Mouse (Mus musculus) adrenal gland, postnatal 36 days (tissue): ENCODE data around the gene Scube1. TPM values are rescaled to one million over a fixed set of nuclear protein-coding genes. Genes with fewer than 3 reads are reported as not detected.

Experiments used
- DNase-seq, 2 experiments: peaks; one replicate each; pipeline ENCODE4 v3.0.0; 2021; ENCODE audit warnings: mixed read lengths in 1 of 2
- total RNA-seq, 2 experiments: library from RNA; stranded (reverse); gene quantifications; 2 replicates each; pipeline ENCODE4 v1.2.3; 2021

Gene Scube1
- total RNA-seq, 2 experiments from 2014 or later, result 4.4 to 4.6 TPM

DNA sequence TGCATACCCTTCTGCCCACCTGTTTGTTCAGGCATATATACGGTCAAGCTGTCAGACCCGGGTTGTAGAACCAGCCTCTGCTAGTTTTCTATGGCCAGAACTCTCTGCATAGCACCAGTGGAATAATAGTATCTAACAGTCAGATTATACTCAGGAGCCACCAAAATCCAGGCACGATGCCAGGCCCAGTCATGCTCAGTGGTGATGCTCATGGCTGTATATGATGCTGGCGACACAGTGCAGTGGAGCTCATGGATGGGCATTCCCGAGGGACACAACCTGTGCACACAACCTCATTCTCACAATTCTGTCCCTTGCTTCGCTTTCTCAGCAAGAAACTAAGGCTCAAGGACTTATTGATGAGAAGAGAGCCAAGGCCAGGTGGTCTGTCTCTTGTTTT is 58.8 kb downstream of the Scube1 start:
- DNase-seq, result peak; percentile 28 to 40

- peak; percentile 64 to 76 for DNase-seq
Observed at GRCm38 (mm10) chr15:83664722-83665121, 60.1 kb downstream of the Scube1 start.

DNA sequence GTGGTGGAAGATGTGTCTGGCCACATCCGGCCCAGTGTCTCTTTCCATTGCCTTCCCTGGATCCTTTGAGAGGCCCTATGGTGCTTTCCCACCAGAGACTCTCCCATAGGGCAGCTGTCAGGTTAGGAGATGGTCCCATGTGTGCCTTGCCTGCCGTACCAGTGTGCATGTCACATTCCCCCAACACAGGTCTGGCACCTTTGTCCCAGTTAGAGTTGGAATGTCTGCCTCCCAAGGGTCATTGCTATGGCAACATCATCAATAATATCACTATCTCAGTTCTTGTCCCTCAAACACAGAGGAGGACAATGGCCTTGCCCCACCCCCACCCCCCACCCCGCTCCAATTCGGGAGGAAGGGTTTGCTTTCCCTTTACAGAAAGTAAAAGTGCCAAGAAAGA is 61.8 kb downstream of the Scube1 start:
- no peak for DNase-seq

GRCm38 (mm10) chr15:83662106-83662505 is 62.7 kb downstream of the Scube1 start:
- no peak for DNase-seq

- peak; percentile 38 to 43 for DNase-seq
Observed at GRCm38 (mm10) chr15:83642518-83642917, 82.3 kb downstream of the Scube1 start.

DNA sequence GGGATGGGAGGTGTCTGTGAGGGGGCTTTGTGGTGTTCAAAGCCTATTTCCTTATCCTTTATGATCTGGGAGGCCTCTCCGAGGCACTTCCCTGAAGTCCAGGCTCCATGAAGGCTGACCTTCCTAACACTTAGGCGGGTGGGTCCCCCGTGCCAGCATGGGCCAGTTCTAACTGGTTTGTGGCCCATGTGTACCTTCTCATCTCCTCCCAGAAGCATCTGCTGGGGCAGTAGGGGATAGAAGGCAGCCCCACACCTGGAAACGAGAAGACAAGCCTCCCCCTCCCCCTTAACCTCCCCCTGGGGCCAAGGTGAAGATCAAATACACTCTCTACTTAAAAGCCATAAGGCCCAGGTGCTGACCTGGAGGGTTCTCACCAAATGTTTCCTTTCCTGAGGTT is 84.6 kb downstream of the Scube1 start:
- no peak for DNase-seq

DNA sequence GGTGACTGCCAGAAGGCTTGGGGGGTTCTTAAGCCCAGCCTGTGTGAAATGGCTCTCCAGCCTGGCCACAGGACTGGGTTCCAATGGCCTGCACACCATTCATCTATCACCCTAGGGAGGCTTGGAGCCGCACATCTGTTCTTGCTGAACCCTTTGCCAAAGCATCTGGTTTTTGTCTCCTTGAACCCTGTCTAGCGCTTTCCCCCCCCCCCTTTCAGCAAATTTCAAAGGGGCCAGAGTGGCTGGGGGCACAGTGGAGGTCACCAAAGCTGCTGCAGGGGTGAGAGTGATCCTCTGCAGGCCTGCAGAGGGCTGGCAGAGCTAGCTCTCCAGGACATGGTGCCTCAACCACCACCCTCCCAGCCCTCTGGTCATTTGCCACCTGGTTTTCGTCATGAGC is 85.7 kb downstream of the Scube1 start:
- no peak for DNase-seq

DNA sequence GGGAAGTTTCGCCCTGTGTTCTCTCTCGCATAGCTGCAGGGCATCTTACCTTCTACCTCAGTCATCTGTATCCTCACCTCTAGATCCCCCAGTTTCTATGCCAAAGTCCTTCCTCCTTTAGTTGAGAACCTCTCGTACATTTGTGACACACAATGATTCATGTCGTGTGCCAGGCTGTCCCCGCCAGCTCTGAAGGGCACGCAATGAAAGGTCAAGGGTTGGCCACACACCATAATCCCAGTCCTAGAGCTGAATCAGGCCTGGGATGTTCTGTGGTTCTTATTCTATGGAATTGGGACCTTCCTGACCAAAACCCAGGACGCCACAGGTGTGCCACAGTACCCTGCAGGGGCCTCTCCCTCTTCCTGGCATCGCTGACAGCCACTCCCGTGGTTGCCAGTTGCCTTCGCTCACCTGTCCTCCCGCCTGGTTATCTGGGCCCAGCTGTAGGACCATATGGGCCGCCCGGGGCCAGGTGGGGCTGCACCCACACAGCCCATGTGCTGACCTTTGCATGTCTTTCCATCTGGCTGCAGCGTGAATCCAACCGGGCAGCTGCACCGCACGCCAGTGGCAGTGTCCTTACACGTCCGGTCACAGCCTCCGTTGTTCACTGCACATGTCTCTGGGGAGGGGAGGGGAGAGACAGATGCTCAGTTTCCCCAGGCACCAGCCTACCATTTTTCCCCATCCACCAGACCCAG is 86.5 kb downstream of the Scube1 start:
- DNase-seq, result peak; percentile 50 to 65

- no peak for DNase-seq
Observed at GRCm38 (mm10) chr15:83636759-83637158, 88.1 kb downstream of the Scube1 start.

DNA sequence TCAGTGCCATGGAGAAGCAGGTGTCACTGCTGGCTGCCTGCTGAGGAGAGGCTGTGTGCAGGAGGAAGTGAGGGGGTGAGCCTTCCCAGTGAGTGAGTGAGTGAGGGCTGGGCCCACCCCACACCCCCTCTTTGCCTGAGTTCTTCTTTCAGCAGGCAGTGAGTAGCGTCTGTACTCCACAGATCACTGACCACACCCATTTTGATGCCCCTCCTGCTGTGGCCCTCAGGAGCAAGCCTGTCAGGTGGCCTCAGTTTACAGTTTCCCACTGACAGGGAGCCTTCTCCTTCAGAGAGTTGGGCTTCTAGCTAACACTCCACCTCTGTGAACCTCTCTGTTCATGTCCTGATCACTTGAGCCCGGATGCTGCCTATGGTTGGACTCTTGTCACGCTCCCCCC is 89.6 kb downstream of the Scube1 start:
- no peak for DNase-seq

DNA sequence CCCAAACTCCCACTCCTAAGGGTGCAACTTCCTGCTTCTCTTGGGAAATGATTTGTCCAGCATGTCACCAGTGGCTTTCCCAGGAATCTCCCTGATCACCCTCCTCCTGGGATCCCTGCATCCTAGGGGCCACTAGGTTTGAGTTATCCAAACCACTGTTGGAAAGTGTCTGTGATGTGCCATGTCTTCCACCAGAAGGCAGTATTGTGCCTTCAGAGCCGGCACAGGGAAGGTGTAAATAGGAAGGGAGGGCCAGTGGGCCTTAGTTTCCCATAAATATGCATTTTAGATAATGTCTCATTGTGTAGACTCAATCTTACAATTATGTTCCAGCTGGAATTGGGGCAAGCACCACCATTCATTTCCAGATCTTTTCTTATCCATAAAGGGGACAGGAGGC is 90.7 kb downstream of the Scube1 start:
- DNase-seq, result no peak

DNA sequence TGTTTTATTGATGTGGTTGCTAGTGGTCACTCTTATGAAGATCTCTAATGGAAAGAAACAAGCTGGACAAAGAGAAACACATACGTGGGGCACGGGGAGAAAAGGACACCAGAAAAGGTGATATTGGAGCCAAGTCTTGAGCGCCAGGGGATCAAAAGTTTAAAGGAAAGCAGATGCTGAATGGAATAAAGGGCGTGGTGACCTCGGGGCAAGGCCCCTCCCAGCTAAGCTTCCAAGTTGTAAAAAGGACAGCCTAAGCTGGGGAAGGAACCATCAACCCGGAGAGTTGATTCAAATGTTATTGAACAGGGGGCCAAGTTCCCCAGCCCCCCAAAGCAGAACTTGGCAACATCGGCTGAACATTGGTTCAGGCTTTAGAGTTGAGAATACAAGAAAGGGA is 93.8 kb downstream of the Scube1 start:
- no peak for DNase-seq

DNA sequence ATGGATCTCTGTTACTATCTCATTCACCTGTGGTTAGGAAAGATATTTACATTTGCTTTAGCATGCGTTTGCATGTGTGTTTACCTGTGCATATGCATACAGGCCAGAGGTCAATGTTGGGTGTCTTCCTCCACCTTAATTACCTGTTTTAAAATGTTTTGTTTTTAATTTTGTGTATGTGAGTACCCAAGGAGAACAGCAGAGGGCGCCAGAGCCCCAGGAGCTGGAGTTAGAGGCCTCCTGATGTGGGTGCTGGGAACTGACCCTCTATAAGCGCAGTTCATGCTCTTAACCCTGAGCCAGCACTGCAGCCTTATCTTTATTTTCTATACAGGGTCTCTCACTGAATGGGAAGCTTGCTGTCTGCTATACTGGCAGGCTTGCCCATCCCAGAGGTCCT is 95.1 kb downstream of the Scube1 start:
- no peak for DNase-seq

DNA sequence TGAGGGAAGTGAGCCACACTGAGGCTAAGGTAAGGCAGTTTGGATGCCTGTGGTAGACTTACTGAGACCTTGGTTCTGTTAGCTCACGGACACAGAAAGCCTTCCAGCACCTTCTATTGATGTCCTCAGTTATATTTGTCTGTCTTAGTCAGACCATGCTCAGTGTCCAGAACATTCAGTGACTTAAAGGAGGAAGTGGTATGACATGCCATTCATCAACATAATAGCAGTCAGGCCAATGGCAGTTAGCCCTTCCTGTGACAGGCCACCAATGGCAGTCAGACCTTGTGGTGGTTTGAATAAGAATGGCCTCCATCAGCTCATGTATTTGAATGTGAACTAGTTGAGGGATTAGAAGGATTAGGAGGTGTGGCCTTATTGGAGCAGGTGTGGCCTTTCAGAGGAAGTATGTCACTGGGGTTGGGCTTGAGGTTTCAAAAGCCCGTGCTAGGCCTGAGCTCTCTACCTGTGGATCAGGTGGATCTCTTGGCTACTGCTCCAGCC is 98.6 kb downstream of the Scube1 start:
- DNase-seq, result no peak

DNA sequence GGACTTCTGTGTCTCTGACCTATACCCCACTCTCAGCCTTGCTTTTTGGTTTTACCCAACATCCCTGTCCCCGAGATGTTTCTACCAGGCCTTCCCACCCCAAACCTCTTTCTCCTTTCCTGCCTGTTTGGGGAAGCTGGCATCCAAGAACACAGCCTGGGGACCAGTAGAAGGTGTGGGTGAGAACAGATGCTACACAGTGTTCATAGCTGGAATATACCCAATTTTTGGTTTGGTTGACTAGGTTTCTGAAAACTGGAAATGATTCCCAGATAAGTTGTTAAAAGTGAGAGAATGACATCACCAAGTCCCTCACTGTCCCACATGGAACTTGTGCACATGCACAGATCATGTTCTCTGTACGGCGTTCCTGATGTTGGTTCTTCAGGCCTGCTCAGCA is 109.6 kb downstream of the Scube1 start:
- no peak for DNase-seq

- DNase-seq, result peak; percentile 79 to 83
Observed at GRCm38 (mm10) chr15:83607115-83607802, 117.6 kb downstream of the Scube1 start.

- DNase-seq, result no peak
Observed at GRCm38 (mm10) chr15:83606700-83607099, 118.1 kb downstream of the Scube1 start.

DNA sequence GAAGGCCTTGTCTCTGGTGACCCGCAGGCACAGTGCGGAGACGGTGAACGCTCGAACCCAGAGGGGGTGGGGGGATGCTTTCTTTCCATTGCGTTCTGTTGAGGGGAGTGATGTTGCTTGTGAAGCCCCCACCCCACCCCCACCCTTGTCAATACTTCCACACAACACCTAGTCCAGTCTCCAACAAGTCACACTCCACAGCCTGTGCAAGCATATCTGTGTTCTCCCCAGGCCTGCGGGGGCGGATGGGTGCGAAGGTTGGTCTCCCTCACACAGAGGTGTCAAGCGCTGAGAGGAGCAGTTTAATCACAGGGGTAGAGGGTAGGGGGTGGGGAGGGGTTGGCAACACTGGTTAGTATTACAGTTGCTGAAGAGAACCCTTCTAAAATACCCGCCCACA is 118.6 kb downstream of the Scube1 start:
- DNase-seq, result no peak

DNA sequence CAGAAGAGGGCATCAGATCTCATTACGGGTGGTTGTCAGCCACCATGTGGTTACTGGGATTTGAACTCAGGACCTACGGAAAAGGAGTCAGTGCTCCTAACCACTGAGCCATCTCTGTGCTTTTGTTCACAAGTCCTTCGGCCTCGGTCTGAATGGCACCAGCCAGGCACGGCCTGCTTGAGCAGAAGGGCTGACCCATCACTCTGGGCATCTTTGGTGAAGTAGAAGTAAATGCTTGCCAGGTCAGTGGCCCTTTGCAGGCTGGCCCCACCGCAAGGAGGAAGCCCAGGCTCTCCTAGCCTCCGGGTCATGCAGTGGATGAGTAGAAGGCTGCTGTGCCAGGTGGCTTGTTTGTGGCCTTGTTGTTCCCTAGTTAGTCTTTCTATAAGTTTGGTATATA is 121.4 kb downstream of the Scube1 start:
- no peak for DNase-seq

DNA sequence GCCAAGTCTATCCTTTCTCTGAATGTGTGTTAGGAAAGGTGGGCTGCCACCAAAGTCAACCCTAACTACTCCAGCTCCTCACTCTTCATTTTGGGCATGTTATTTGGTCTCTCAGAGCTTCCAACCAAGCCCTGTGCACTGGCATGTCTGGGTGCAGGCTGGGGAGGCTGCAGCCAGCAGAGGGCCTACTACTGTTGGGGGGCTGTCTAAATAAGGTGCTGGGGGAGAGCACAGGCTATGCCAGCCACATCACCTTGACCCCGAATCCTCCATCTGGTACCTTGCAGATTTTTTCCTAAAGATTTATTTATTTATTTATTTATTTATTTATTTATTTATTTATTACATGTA is 121.8 kb downstream of the Scube1 start:
- no peak for DNase-seq

GRCm38 (mm10) chr15:83602372-83603045 is 122.3 kb downstream of the Scube1 start:
- peak; percentile 49 to 63 for DNase-seq

DNA sequence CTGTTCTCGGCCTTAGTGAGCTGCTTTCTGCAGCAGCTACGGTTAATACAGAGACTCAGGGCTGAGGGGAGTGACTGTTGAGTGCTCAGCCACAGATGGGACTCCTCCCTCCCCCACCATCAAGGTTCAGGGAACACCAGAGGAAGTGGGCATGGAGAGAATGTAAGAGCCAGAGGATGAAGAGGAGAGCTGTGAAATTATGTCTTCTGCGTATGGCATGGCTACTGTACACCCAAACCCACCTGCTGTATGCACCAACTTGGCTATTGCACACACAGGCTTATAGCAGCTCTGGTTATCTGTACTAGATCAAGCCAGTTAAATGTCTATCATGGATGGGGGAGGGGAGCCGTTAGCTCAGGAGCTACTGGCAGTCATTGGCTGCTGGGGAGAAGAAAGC is 123.6 kb downstream of the Scube1 start:
- no peak for DNase-seq

GRCm38 (mm10) chr15:83596833-83597232 is 128.0 kb downstream of the Scube1 start:
- DNase-seq, result no peak
